9 mouse cellular contexts compared by ENCODE assay signal in genomic region chr10:22150593-22150992, GRCm38 (mm10). TPM values are rescaled to one million over a fixed set of nuclear protein-coding genes. Genes with fewer than 3 reads are reported as not detected.
DNase-seq lines count a peak whose midpoint lies in the region; ATAC-seq lines count a peak whose summit lies in the region.
"Had no signal": no experiment of that assay in that cellular context is flagged by ENCODE, and none has a peak within 500 bp of the region (broad histone marks: within the 10 kb centered on the region; RNA-seq: fewer than 3 reads in every experiment).

No protein-coding gene starts in this region.

- no peaks in the 10 kb centered on the region for H3K9me3 ChIP-seq in kidney, embryonic 14.5 days (ENCODE audit: control insufficient read depth, low read length)
- H3K9me3 ChIP-seq in hindbrain, embryonic 12.5 days (replicated peaks): no peaks in the 10 kb centered on the region
- no peaks in the 10 kb centered on the region for H3K9me3 ChIP-seq in megakaryocyte, embryonic 14.5 days

- DNase-seq in kidney, postnatal 14 days: no peak
- DNase-seq in embryo, embryonic 10 days (ENCODE audit: low spot score): peak; percentile 45
- peak; percentile 23 to 25 for DNase-seq in thymus, postnatal 36 days
- no peak for DNase-seq in cerebellum, postnatal 36 days
- DNase-seq in left cerebral cortex, adult 9 months (ENCODE audit: low spot score in 2 of 2): no peak

- H3K27me3 ChIP-seq in kidney, embryonic 14.5 days (ENCODE audit: control insufficient read depth, insufficient read depth, low read length): peaks cover 23% of the 10 kb centered on the region
- H3K27me3 ChIP-seq in hindbrain, embryonic 12.5 days: peaks cover 47% of the 10 kb centered on the region
- H3K27me3 ChIP-seq in megakaryocyte, embryonic 14.5 days (replicated peaks): peaks cover 45% of the 10 kb centered on the region

- ATAC-seq in kidney, embryonic 14.5 days (ENCODE audit: low FRiP score, low TSS enrichment): no peak
- ATAC-seq in hindbrain, embryonic 12.5 days (ENCODE audit: low FRiP score): no peak

- no peak overlapping the region for H3K27ac ChIP-seq in kidney, embryonic 14.5 days (ENCODE audit: low read depth, low read length)
- no peak overlapping the region for H3K27ac ChIP-seq in hindbrain, embryonic 12.5 days

- WGBS in kidney, embryonic 14.5 days: under 1% methylated on average over 27 of the region's 27 CpGs
- under 1% methylated on average over 27 of the region's 27 CpGs for WGBS in hindbrain, embryonic 12.5 days

- H3K36me3 ChIP-seq in kidney, embryonic 14.5 days (ENCODE audit: control insufficient read depth, insufficient read depth, low read length): no peaks in the 10 kb centered on the region
- H3K36me3 ChIP-seq in hindbrain, embryonic 12.5 days: no peaks in the 10 kb centered on the region
- H3K36me3 ChIP-seq in megakaryocyte, embryonic 14.5 days (replicated peaks; ENCODE audit: low read length): no peaks in the 10 kb centered on the region

- H3K4me3 ChIP-seq in kidney, embryonic 14.5 days (ENCODE audit: low read length): peak overlapping the region; percentile 70
- peak overlapping the region; percentile 59 for H3K4me3 ChIP-seq in hindbrain, embryonic 12.5 days
- peak overlapping the region; percentile 59 for H3K4me3 ChIP-seq in megakaryocyte, embryonic 14.5 days (replicated peaks)

- H3K9ac ChIP-seq in kidney, embryonic 14.5 days (ENCODE audit: low read depth, low read length): no peak overlapping the region
- H3K9ac ChIP-seq in hindbrain, embryonic 12.5 days: no peak overlapping the region

- H3K4me2 ChIP-seq in kidney, embryonic 14.5 days (replicated peaks; ENCODE audit: low read depth, low read length): peak overlapping the region; percentile 96
- H3K4me2 ChIP-seq in hindbrain, embryonic 12.5 days (replicated peaks): peak overlapping the region; percentile 89

- H3K4me1 ChIP-seq in kidney, embryonic 14.5 days (ENCODE audit: control insufficient read depth, insufficient read depth, low read length): peaks cover 5% of the 10 kb centered on the region; the same call in 1 of the 2 replicates
- peaks cover 15% of the 10 kb centered on the region for H3K4me1 ChIP-seq in hindbrain, embryonic 12.5 days
- H3K4me1 ChIP-seq in megakaryocyte, embryonic 14.5 days: peaks cover 17% of the 10 kb centered on the region

RNA-seq across cellular contexts. Expression of gene E030030I06Rik, which starts 1.5 kb away (rescaled TPM):
- 35.5 and 42.1 TPM in 2 replicates for polyA plus RNA-seq in kidney, embryonic 14.5 days (2014; fragmentation: Nextera tagmentation; extraction: Ambion mirVana)
- polyA plus RNA-seq in hindbrain, embryonic 12.5 days (2016; fragmentation: Nextera tagmentation; extraction: Ambion mirVana): 13.5 and 15.6 TPM in 2 replicates
- not detected in 2 replicates for polyA plus RNA-seq in megakaryocyte, embryonic 14.5 days (2012; ENCODE audit: insufficient read depth, low replicate concordance)

RNA-seq across cellular contexts. Expression of gene Raet1e, which starts 7.8 kb away (rescaled TPM):
- polyA plus RNA-seq in kidney, embryonic 14.5 days (2014; fragmentation: Nextera tagmentation; extraction: Ambion mirVana): 12.2 and 14.6 TPM in 2 replicates
- 6.1 and 6.8 TPM in 2 replicates for polyA plus RNA-seq in hindbrain, embryonic 12.5 days (2016; fragmentation: Nextera tagmentation; extraction: Ambion mirVana)
- not detected in 2 replicates for polyA plus RNA-seq in megakaryocyte, embryonic 14.5 days (2012; ENCODE audit: insufficient read depth, low replicate concordance)

RNA-seq across cellular contexts. Expression of gene H60b, which starts 7.8 kb away (rescaled TPM):
- polyA plus RNA-seq in kidney, embryonic 14.5 days (2014; fragmentation: Nextera tagmentation; extraction: Ambion mirVana): 1.2 and 1.5 TPM in 2 replicates
- polyA plus RNA-seq in hindbrain, embryonic 12.5 days (2016; fragmentation: Nextera tagmentation; extraction: Ambion mirVana): 0.85 and 1.2 TPM in 2 replicates
- polyA plus RNA-seq in megakaryocyte, embryonic 14.5 days (2012; ENCODE audit: insufficient read depth, low replicate concordance): not detected in 2 replicates
- polyA plus RNA-seq: large intestine, adult 2 months had no signal

Comparison
In these comparisons a context has a peak if more than half of its experiments do, and no peak if none do; other contexts are left out.
1. DNase-seq: peak in embryo, embryonic 10 days (single experiment) and thymus, postnatal 36 days (2 of 2); none in kidney, postnatal 14 days (single experiment), cerebellum, postnatal 36 days (0 of 2) and left cerebral cortex, adult 9 months (0 of 2).
2. RNA of gene E030030I06Rik, which starts 1.5 kb away (polyA plus RNA-seq): 35.5 to 42.1 TPM in kidney, embryonic 14.5 days and 13.5 to 15.6 TPM in hindbrain, embryonic 12.5 days; not detected in megakaryocyte, embryonic 14.5 days; every median in the first group is over 10 times any median in the second.
3. Peak in every context shown above with its lines, with median percentiles within 50 percentile points of each other: H3K4me3 ChIP-seq.